Mouse (Mus musculus): ENCODE results near the gene Myo1d.

GRCm38 (mm10) chr11:80527697-80528096 lies 252.1 kb downstream of the Myo1d start:
- TF ChIP-seq CTCF (IDR thresholded peaks at IDR 0.05; ENCODE audit: borderline replicate concordance, insufficient read depth, low read depth, low read length) (peak; percentile 8; the same call in 1 of the 2 replicates), POLR2A (IDR thresholded peaks at IDR 0.05; ENCODE audit: borderline replicate concordance, insufficient read depth, low read length) (no peak)

Data from cerebellum, adult 2 months (tissue).